14 mouse cellular contexts compared by ENCODE assay signal in genomic region chr3:103534036-103534435, GRCm38 (mm10). TPM values are rescaled to one million over a fixed set of nuclear protein-coding genes. Genes with fewer than 3 reads are reported as not detected.
"Had no signal": no experiment of that assay in that cellular context is flagged by ENCODE, and none has a peak within 500 bp of the region (broad histone marks: within the 10 kb centered on the region; RNA-seq: fewer than 3 reads in every experiment).

No protein-coding gene starts in this region.

- ATAC-seq: liver, postnatal 0 days; midbrain, embryonic 16.5 days had no signal

- DNase-seq: kidney, postnatal 36 days; layer of hippocampus, adult 9-11 months; layer of hippocampus, postnatal 36 days; liver; liver, embryonic 13.5 days; liver, postnatal 0 days; lung, postnatal 14 days; retina, postnatal 1 day; right cerebral cortex, postnatal 4 days; spleen, adult 18-20 months; thymus, adult 18-20 months; thymus, postnatal 14 days had no signal

RNA-seq across cellular contexts. Expression of gene Syt6, which starts 41.0 kb away (rescaled TPM):
- total RNA-seq: megakaryocyte-erythroid progenitor cell, adult 5-6 weeks had no signal
